Comparison of ENCODE assay signal across 9 mouse cellular contexts in genomic region chr9:98030715-98031114, GRCm38 (mm10). TPM values are rescaled to one million over a fixed set of nuclear protein-coding genes. Genes with fewer than 3 reads are reported as not detected.
DNase-seq lines count a peak whose midpoint lies in the region; ATAC-seq lines count a peak whose summit lies in the region.
"Had no signal": no experiment of that assay in that cellular context is flagged by ENCODE, and none has a peak within 500 bp of the region (broad histone marks: within the 10 kb centered on the region; RNA-seq: fewer than 3 reads in every experiment).

No protein-coding gene starts in this region.

- no peaks in the 10 kb centered on the region for H3K36me3 ChIP-seq in kidney, embryonic 16.5 days (ENCODE audit: insufficient read depth, low read length)

- 15% methylated on average over 2 of the region's 2 CpGs for WGBS in kidney, embryonic 16.5 days

- no peak overlapping the region for H3K4me2 ChIP-seq in kidney, embryonic 16.5 days (replicated peaks; ENCODE audit: low read depth, low read length)

- H3K27ac ChIP-seq in kidney, embryonic 16.5 days (ENCODE audit: low read length) = no peak overlapping the region
- H3K27ac ChIP-seq: macrophage had no signal

- no peak overlapping the region for H3K4me3 ChIP-seq in kidney, embryonic 16.5 days (ENCODE audit: low read length)

- no peak for ATAC-seq in cerebellum, adult (ENCODE audit: insufficient number of reproducible peaks, low FRiP score, low TSS enrichment)
- no peak for ATAC-seq in kidney, embryonic 16.5 days (ENCODE audit: low FRiP score, low TSS enrichment)
- ATAC-seq in inflammation-experienced regulatory T-cells, adult 6 months = no peak

- DNase-seq in cerebellum, adult 11 months = peak; percentile 20
- peak; percentile 31 for DNase-seq in kidney, postnatal 10 days
- DNase-seq in 3T3-L1 (ENCODE audit: low read depth, low spot score) = peak; percentile 3
- DNase-seq in heart, postnatal 4 days = peak; percentile 22
- DNase-seq in yolk sac, embryonic 10.5 days (ENCODE audit: low spot score) = no peak

- peaks cover 44% of the 10 kb centered on the region for H3K27me3 ChIP-seq in kidney, embryonic 16.5 days (ENCODE audit: insufficient read depth, low read length)

- H3K4me1 ChIP-seq in kidney, embryonic 16.5 days (ENCODE audit: insufficient read depth, low read length) = peaks cover 16% of the 10 kb centered on the region; the same call in 1 of the 2 replicates

- no peaks in the 10 kb centered on the region for H3K9me3 ChIP-seq in kidney, embryonic 16.5 days (ENCODE audit: low read length)

- H3K9ac ChIP-seq in kidney, embryonic 16.5 days (replicated peaks; ENCODE audit: low read length) = no peak overlapping the region

RNA-seq across cellular contexts. Expression of gene Clstn2, which starts 2.3 kb away (rescaled TPM):
- 1.3 and 1.5 TPM in 2 replicates for polyA plus RNA-seq in kidney, embryonic 16.5 days (2015; fragmentation: Nextera tagmentation; extraction: Ambion mirVana)
- total RNA-seq in heart, postnatal 4 days (2021) = 1 to 10 TPM; 1.5 to 2.1 TPM
- not detected for polyA plus RNA-seq in inflammation-experienced regulatory T-cells, adult 6 months (2017; shearing (Covaris generic))
- polyA plus RNA-seq: macrophage had no signal
